Comparison of ENCODE assay signal across 13 mouse cellular contexts in the genomic region with DNA sequence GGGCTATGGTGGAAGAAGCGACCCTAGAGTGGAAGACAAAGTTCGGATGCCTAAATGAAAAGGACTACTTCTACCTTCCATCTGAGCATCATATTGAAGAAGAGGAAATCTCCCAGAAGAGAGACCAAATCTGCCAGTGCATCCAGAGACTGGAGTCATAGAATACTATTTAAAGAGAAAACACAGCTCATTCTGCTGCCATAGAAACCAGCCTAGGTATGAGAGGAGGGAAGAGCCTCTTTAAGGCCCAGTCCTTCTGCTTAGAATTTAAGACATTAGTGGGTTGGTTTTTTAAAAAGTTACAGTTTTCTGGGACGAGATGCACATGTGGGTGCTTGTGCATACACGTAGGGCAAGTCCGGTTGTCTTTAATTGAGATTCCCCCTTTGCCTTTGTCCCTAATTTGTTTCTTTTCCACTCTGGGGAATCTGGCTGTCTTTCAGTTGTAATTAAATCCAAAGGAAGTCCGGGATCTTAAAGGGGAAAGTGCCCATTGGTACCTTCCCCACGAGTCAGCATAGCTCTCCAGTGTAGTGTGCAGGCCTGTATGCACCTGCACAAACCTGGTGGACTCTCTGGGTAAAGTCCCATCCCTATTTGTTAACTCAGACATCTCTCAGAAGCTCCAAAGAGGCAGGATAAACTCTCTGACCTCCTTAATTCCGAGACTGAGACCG. TPM values are rescaled to one million over a fixed set of nuclear protein-coding genes. Genes with fewer than 3 reads are reported as not detected.
DNase-seq lines count a peak whose midpoint lies in the region; ATAC-seq and TF ChIP-seq lines count a peak whose summit lies in the region.
"Had no signal": no experiment of that assay in that cellular context is flagged by ENCODE, and none has a peak within 500 bp of the region (broad histone marks: within the 10 kb centered on the region; RNA-seq: fewer than 3 reads in every experiment).

No protein-coding gene starts in this region.

- H3K9ac ChIP-seq in forebrain, embryonic 12.5 days = no peak overlapping the region
- H3K9ac ChIP-seq in heart, postnatal 0 days (replicated peaks; ENCODE audit: low read depth, low read length) = 0 out of 2 replicates have a peak overlapping the region, but pooled peaks have one; percentile 37
- no peak overlapping the region for H3K9ac ChIP-seq in lung, embryonic 15.5 days
- H3K9ac ChIP-seq: limb, embryonic 12.5 days had no signal

- peak overlapping the region; percentile 51; the same call in 1 of the 2 replicates for H3K27ac ChIP-seq in forebrain, embryonic 10.5 days
- H3K27ac ChIP-seq in forebrain, embryonic 12.5 days = no peak overlapping the region
- H3K27ac ChIP-seq in heart, postnatal 0 days (ENCODE audit: low read depth) = peak overlapping the region; percentile 67
- peak overlapping the region; percentile 65 for H3K27ac ChIP-seq in lung, embryonic 15.5 days
- peak overlapping the region; percentile 91 for H3K27ac ChIP-seq in olfactory bulb, adult 2 months (ENCODE audit: insufficient read depth, low read depth, low read length)
- H3K27ac ChIP-seq: limb, embryonic 12.5 days; macrophage had no signal

- H3K4me2 ChIP-seq in forebrain, embryonic 12.5 days = no peak overlapping the region
- H3K4me2 ChIP-seq in heart, postnatal 0 days (ENCODE audit: low read depth, low read length) = peak overlapping the region; percentile 39; the same call in 1 of the 2 replicates
- H3K4me2 ChIP-seq in lung, embryonic 15.5 days = peak overlapping the region; percentile 7; the same call in 1 of the 2 replicates
- H3K4me2 ChIP-seq: limb, embryonic 12.5 days had no signal

- H3K4me1 ChIP-seq in forebrain, embryonic 10.5 days = peaks cover 39% of the 10 kb centered on the region
- H3K4me1 ChIP-seq in forebrain, embryonic 12.5 days = peaks cover 26% of the 10 kb centered on the region
- peaks cover 48% of the 10 kb centered on the region for H3K4me1 ChIP-seq in heart, postnatal 0 days (ENCODE audit: control insufficient read depth, insufficient read depth)
- H3K4me1 ChIP-seq in lung, embryonic 15.5 days = peaks cover 72% of the 10 kb centered on the region
- peaks cover 24% of the 10 kb centered on the region for H3K4me1 ChIP-seq in olfactory bulb, adult 2 months (ENCODE audit: control insufficient read depth, insufficient read depth, low read length)

- no peaks in the 10 kb centered on the region for H3K36me3 ChIP-seq in forebrain, embryonic 10.5 days (replicated peaks)
- H3K36me3 ChIP-seq in forebrain, embryonic 12.5 days (replicated peaks) = no peaks in the 10 kb centered on the region
- no peaks in the 10 kb centered on the region for H3K36me3 ChIP-seq in heart, postnatal 0 days (replicated peaks; ENCODE audit: control insufficient read depth, insufficient read depth, low read length)
- no peaks in the 10 kb centered on the region for H3K36me3 ChIP-seq in lung, embryonic 15.5 days
- H3K36me3 ChIP-seq: limb, embryonic 12.5 days had no signal

- no peak for TF ChIP-seq EP300 in heart, postnatal 0 days (IDR thresholded peaks at IDR 0.05; ENCODE audit: low read depth)

- H3K9me3 ChIP-seq in forebrain, embryonic 10.5 days = no peaks in the 10 kb centered on the region
- no peaks in the 10 kb centered on the region for H3K9me3 ChIP-seq in forebrain, embryonic 12.5 days
- no peaks in the 10 kb centered on the region for H3K9me3 ChIP-seq in heart, postnatal 0 days (replicated peaks; ENCODE audit: control insufficient read depth, low read length)
- H3K9me3 ChIP-seq in lung, embryonic 15.5 days = no peaks in the 10 kb centered on the region
- H3K9me3 ChIP-seq: limb, embryonic 12.5 days had no signal

- intact Hi-C loops in heart, postnatal 10 days (cut with DNase I) = loop anchor here (10.0 kb wide), 2 partner anchors 335 to 505 kb away; no protein-coding TSS in a partner anchor

- 42% methylated on average over 9 of the region's 9 CpGs for WGBS in forebrain, embryonic 10.5 days
- WGBS in forebrain, embryonic 12.5 days = 32% methylated on average over 9 of the region's 9 CpGs
- WGBS in heart, postnatal 0 days = 68% methylated on average over 9 of the region's 9 CpGs
- 46% methylated on average over 9 of the region's 9 CpGs for WGBS in lung, embryonic 15.5 days
- WGBS in olfactory bulb, adult 2 months = 36% methylated on average over 9 of the region's 9 CpGs

- no peak overlapping the region for H3K4me3 ChIP-seq in forebrain, embryonic 10.5 days
- no peak overlapping the region for H3K4me3 ChIP-seq in forebrain, embryonic 12.5 days (replicated peaks)
- no peak overlapping the region for H3K4me3 ChIP-seq in heart, postnatal 0 days (ENCODE audit: low read depth, low read length)
- no peak overlapping the region for H3K4me3 ChIP-seq in lung, embryonic 15.5 days
- H3K4me3 ChIP-seq in olfactory bulb, adult 2 months (ENCODE audit: insufficient read depth, low read depth, low read length) = no peak overlapping the region
- H3K4me3 ChIP-seq: limb, embryonic 12.5 days had no signal

- peaks cover 53% of the 10 kb centered on the region for H3K27me3 ChIP-seq in forebrain, embryonic 10.5 days (ENCODE audit: poor library complexity, severe bottlenecking)
- H3K27me3 ChIP-seq in forebrain, embryonic 12.5 days = peaks cover 19% of the 10 kb centered on the region
- H3K27me3 ChIP-seq in heart, postnatal 0 days (ENCODE audit: control insufficient read depth, insufficient read depth, low read length) = no peaks in the 10 kb centered on the region
- H3K27me3 ChIP-seq in lung, embryonic 15.5 days = no peaks in the 10 kb centered on the region
- H3K27me3 ChIP-seq: limb, embryonic 12.5 days had no signal

- no peak for TF ChIP-seq CTCF in heart, postnatal 0 days (IDR thresholded peaks at IDR 0.05; ENCODE audit: low read depth)
- TF ChIP-seq CTCF in olfactory bulb, adult 2 months (IDR thresholded peaks at IDR 0.05; ENCODE audit: insufficient read depth, low read depth, low read length) = no peak

- no peak for DNase-seq in forebrain, embryonic 10.5 days (ENCODE audit: extremely low spot score, low spot score)
- no peak for DNase-seq in heart, postnatal 0 days (ENCODE audit: low spot score)
- DNase-seq in heart, postnatal 10 days = no peak
- no peak for DNase-seq in lung, postnatal 10 days
- DNase-seq in frontal cortex, postnatal 25 days (ENCODE audit: low spot score in 2 of 2) = no peak
- DNase-seq: adrenal gland, postnatal 36 days; cerebellum, adult 11-12 months; right cerebral cortex, postnatal 14 days had no signal

- ATAC-seq in forebrain, embryonic 12.5 days (ENCODE audit: low FRiP score) = no peak
- no peak for ATAC-seq in heart, postnatal 0 days (ENCODE audit: insufficient read depth, low read depth)
- no peak for ATAC-seq in lung, embryonic 15.5 days (ENCODE audit: borderline replicate concordance, extremely low read depth, low FRiP score, low TSS enrichment)

- TF ChIP-seq POLR2A in olfactory bulb, adult 2 months (IDR thresholded peaks at IDR 0.05; ENCODE audit: insufficient read depth, low read depth, low read length) = no peak

RNA-seq across cellular contexts. Expression of a gene that starts 5.5 kb away (rescaled TPM):
- 27.5 and 29.2 TPM in 2 replicates for polyA plus RNA-seq in forebrain, embryonic 10.5 days (2016; fragmentation: Nextera tagmentation; extraction: Ambion mirVana)
- 29.1 and 31.5 TPM in 2 replicates for polyA plus RNA-seq in forebrain, embryonic 12.5 days (2016; fragmentation: Nextera tagmentation; extraction: Ambion mirVana)
- 22.8 and 24.5 TPM in 2 replicates for total RNA-seq in heart, postnatal 0 days (2014; rRNA removed; ENCODE audit: low replicate concordance)
- polyA plus RNA-seq in heart, postnatal 0 days (2015; fragmentation: Nextera tagmentation; extraction: Ambion mirVana) = 61.9 and 67.8 TPM in 2 replicates
- 10 to 100 TPM; 46.0 to 59.9 TPM for total RNA-seq in heart, postnatal 10 days (2021)
- 150 and 154 TPM in 2 replicates for polyA plus RNA-seq in lung, embryonic 15.5 days (2015; fragmentation: Nextera tagmentation; extraction: Ambion mirVana)
- polyA plus RNA-seq in olfactory bulb, adult 2 months (2012; ENCODE audit: insufficient read depth, insufficient read length, low replicate concordance, missing spikeins) = not detected in 2 replicates
- polyA plus RNA-seq: macrophage had no signal
